Mouse (Mus musculus): ENCODE data around the gene 1700015F17Rik. TPM values are rescaled to one million over a fixed set of nuclear protein-coding genes. Genes with fewer than 3 reads are reported as not detected.

Gene 1700015F17Rik
- polyA plus RNA-seq, 2 experiments: not detected

GRCm38 (mm10) chr5:5510304-5510887 lies 31.5 kb upstream of the 1700015F17Rik start:
- ATAC-seq (ENCODE audit: insufficient read depth) (no peak), DNase-seq (ENCODE audit: low read depth in 3 of 3, low spot score in 3 of 3) (no peak)
- 0 out of 4 replicates have a peak, but pooled peaks cover 0 to 3% of the 10 kb centered on the region in 2 experiments for H3K4me1 ChIP-seq (replicated peaks; ENCODE audit: control insufficient read depth in 2 of 2, insufficient read depth in 2 of 2, low read length in 1 of 2)
- no peaks in the 10 kb centered on the region for H3K27me3 ChIP-seq (ENCODE audit: control insufficient read depth, insufficient read depth, low read length)
- H3K4me3 ChIP-seq (ENCODE audit: insufficient read depth in 1 of 2, low read depth in 2 of 2, low read length in 2 of 2): no peak overlapping the region
- WGBS (ENCODE audit: insufficient replicate concordance): 73% methylated on average over 10 of the region's 10 CpGs
- no peak overlapping the region for H3K4me2 ChIP-seq (ENCODE audit: low read depth)
- H3K27ac ChIP-seq: no peak overlapping the region
- no peaks in the 10 kb centered on the region for H3K36me3 ChIP-seq (replicated peaks; ENCODE audit: control insufficient read depth, insufficient read depth, low read depth)
- no peaks in the 10 kb centered on the region for H3K9me3 ChIP-seq (ENCODE audit: control insufficient read depth, low read length)
- TF ChIP-seq CTCF (IDR thresholded peaks at IDR 0.05; ENCODE audit: low read depth) (no peak), EP300 (IDR thresholded peaks at IDR 0.05; ENCODE audit: low read depth) (no peak)
- no peak overlapping the region for H3K9ac ChIP-seq (replicated peaks)

GRCm38 (mm10) chr5:5508231-5508630 lies 29.3 kb upstream of the 1700015F17Rik start:
- no peaks in the 10 kb centered on the region for H3K4me1 ChIP-seq (replicated peaks; ENCODE audit: control insufficient read depth in 2 of 2, insufficient read depth in 2 of 2, low read length in 1 of 2)
- WGBS (ENCODE audit: insufficient replicate concordance): 66% methylated on average over 10 of the region's 10 CpGs
- TF ChIP-seq CTCF (IDR thresholded peaks at IDR 0.05; ENCODE audit: low read depth) (no peak), EP300 (IDR thresholded peaks at IDR 0.05; ENCODE audit: low read depth) (no peak)
- H3K9ac ChIP-seq (replicated peaks): no peak overlapping the region
- no peak overlapping the region for H3K27ac ChIP-seq
- H3K27me3 ChIP-seq (ENCODE audit: control insufficient read depth, insufficient read depth, low read length): no peaks in the 10 kb centered on the region
- no peaks in the 10 kb centered on the region for H3K36me3 ChIP-seq (replicated peaks; ENCODE audit: control insufficient read depth, insufficient read depth, low read depth)
- no peaks in the 10 kb centered on the region for H3K9me3 ChIP-seq (ENCODE audit: control insufficient read depth, low read length)
- no peak overlapping the region for H3K4me2 ChIP-seq (ENCODE audit: low read depth)
- DNase-seq (ENCODE audit: low read depth in 3 of 3, low spot score in 3 of 3): no peak
- ATAC-seq (ENCODE audit: insufficient read depth): no peak
- no peak overlapping the region for H3K4me3 ChIP-seq (ENCODE audit: insufficient read depth in 1 of 2, low read depth in 2 of 2, low read length in 2 of 2)

GRCm38 (mm10) chr5:5507701-5508225 lies 28.8 kb upstream of the 1700015F17Rik start:
- H3K4me1 ChIP-seq (replicated peaks; ENCODE audit: control insufficient read depth in 2 of 2, insufficient read depth in 2 of 2, low read length in 1 of 2): no peaks in the 10 kb centered on the region
- DNase-seq (ENCODE audit: low read depth in 3 of 3, low spot score in 3 of 3) (no peak), ATAC-seq (ENCODE audit: insufficient read depth) (no peak)
- no peak overlapping the region for H3K9ac ChIP-seq (replicated peaks)
- H3K4me3 ChIP-seq (ENCODE audit: insufficient read depth in 1 of 2, low read depth in 2 of 2, low read length in 2 of 2): no peak overlapping the region
- 63% methylated on average over 20 of the region's 20 CpGs for WGBS (ENCODE audit: insufficient replicate concordance)
- H3K4me2 ChIP-seq (ENCODE audit: low read depth): no peak overlapping the region
- H3K36me3 ChIP-seq (replicated peaks; ENCODE audit: control insufficient read depth, insufficient read depth, low read depth): no peaks in the 10 kb centered on the region
- no peaks in the 10 kb centered on the region for H3K9me3 ChIP-seq (ENCODE audit: control insufficient read depth, low read length)
- H3K27ac ChIP-seq: no peak overlapping the region
- no peaks in the 10 kb centered on the region for H3K27me3 ChIP-seq (ENCODE audit: control insufficient read depth, insufficient read depth, low read length)
- TF ChIP-seq CTCF (IDR thresholded peaks at IDR 0.05; ENCODE audit: low read depth): peak; percentile 69
- no peak for TF ChIP-seq EP300 (IDR thresholded peaks at IDR 0.05; ENCODE audit: low read depth)

- DNase-seq (ENCODE audit: low read depth in 3 of 3, low spot score in 3 of 3) (no peak), ATAC-seq (ENCODE audit: insufficient read depth) (no peak)
- Histone ChIP-seq H3K4me3 (ENCODE audit: insufficient read depth in 1 of 2, low read depth in 2 of 2, low read length in 2 of 2) (no peak overlapping the region), H3K4me2 (ENCODE audit: low read depth) (no peak overlapping the region), H3K27me3 (ENCODE audit: control insufficient read depth, insufficient read depth, low read length) (no peaks in the 10 kb centered on the region), H3K36me3 (replicated peaks; ENCODE audit: control insufficient read depth, insufficient read depth, low read depth) (no peaks in the 10 kb centered on the region), H3K4me1 (replicated peaks; ENCODE audit: control insufficient read depth in 2 of 2, insufficient read depth in 2 of 2, low read length in 1 of 2) (no peaks in the 10 kb centered on the region), H3K9ac (replicated peaks) (no peak overlapping the region), H3K27ac (no peak overlapping the region), H3K9me3 (ENCODE audit: control insufficient read depth, low read length) (no peaks in the 10 kb centered on the region)
- no peak for TF ChIP-seq CTCF (IDR thresholded peaks at IDR 0.05; ENCODE audit: low read depth)
- no peak for TF ChIP-seq EP300 (IDR thresholded peaks at IDR 0.05; ENCODE audit: low read depth)
- WGBS (ENCODE audit: insufficient replicate concordance): 68% methylated on average over 13 of the region's 13 CpGs
Measured at GRCm38 (mm10) chr5:5504456-5504855, 25.5 kb upstream of the 1700015F17Rik start.

- Histone ChIP-seq H3K4me2 (ENCODE audit: low read depth) (no peak overlapping the region), H3K27me3 (ENCODE audit: control insufficient read depth, insufficient read depth, low read length) (no peaks in the 10 kb centered on the region), H3K9me3 (ENCODE audit: control insufficient read depth, low read length) (no peaks in the 10 kb centered on the region), H3K9ac (replicated peaks) (no peak overlapping the region), H3K4me1 (replicated peaks; ENCODE audit: control insufficient read depth in 2 of 2, insufficient read depth in 2 of 2, low read length in 1 of 2) (no peaks in the 10 kb centered on the region), H3K36me3 (replicated peaks; ENCODE audit: control insufficient read depth, insufficient read depth, low read depth) (no peaks in the 10 kb centered on the region), H3K4me3 (ENCODE audit: insufficient read depth in 1 of 2, low read depth in 2 of 2, low read length in 2 of 2) (no peak overlapping the region), H3K27ac (no peak overlapping the region)
- no peak for ATAC-seq (ENCODE audit: insufficient read depth)
- 67% methylated on average over 4 of the region's 4 CpGs for WGBS (ENCODE audit: insufficient replicate concordance)
- no peak for DNase-seq (ENCODE audit: low read depth in 3 of 3, low spot score in 3 of 3)
- TF ChIP-seq EP300 (IDR thresholded peaks at IDR 0.05; ENCODE audit: low read depth) (no peak), CTCF (IDR thresholded peaks at IDR 0.05; ENCODE audit: low read depth) (no peak)
Measured at GRCm38 (mm10) chr5:5503381-5503780, 24.4 kb upstream of the 1700015F17Rik start.
